Mouse (Mus musculus): Measurements from ENCODE around the gene Wdr31. TPM values are rescaled to one million over a fixed set of nuclear protein-coding genes. Genes with fewer than 3 reads are reported as not detected.
A peak's percentile ranks its signal among the peaks of the same experiment; 100 is the strongest.

The Wdr31 gene
- polyA plus RNA-seq (2016; fragmentation: Nextera tagmentation; extraction: Ambion mirVana), result 9.9 and 11.0 TPM in 2 replicates

GRCm38 (mm10) chr4:62470598-62471051 lies at the start of gene Wdr31:
Wdr31 (minus strand) TSS chr4:62470896.
- under 1% methylated on average over 30 of the region's 30 CpGs for WGBS
- DNase-seq (ENCODE audit: low spot score), result peak; percentile 89
- H3K36me3 ChIP-seq (replicated peaks), result no peaks in the 10 kb centered on the region; the same call in 1 of the 2 replicates
- no peaks in the 10 kb centered on the region; the same call in 1 of the 2 replicates for H3K27me3 ChIP-seq (replicated peaks; ENCODE audit: low read depth, poor library complexity, severe bottlenecking)
- H3K27ac ChIP-seq (replicated peaks), result peak within 1 kb of the TSS; percentile 83
- H3K9me3 ChIP-seq, result no peaks in the 10 kb centered on the region
- H3K4me1 ChIP-seq, result peaks cover 9% of the 10 kb centered on the region
- peak within 1 kb of the TSS; percentile 77 for H3K4me3 ChIP-seq

- Histone ChIP-seq H3K4me3 (peak within 1 kb of the TSS; percentile 71), H3K4me1 (peaks cover 66% of the 10 kb centered on the region), H3K27ac (replicated peaks) (peak within 1 kb of the TSS; percentile 88), H3K36me3 (replicated peaks) (peaks cover 25% of the 10 kb centered on the region), H3K9me3 (no peaks in the 10 kb centered on the region), H3K27me3 (replicated peaks; ENCODE audit: low read depth, poor library complexity, severe bottlenecking) (no peaks in the 10 kb centered on the region)
- DNase-seq (ENCODE audit: low spot score), result peak; percentile 92
- under 1% methylated on average over 37 of the region's 37 CpGs for WGBS
These were observed 49.1 kb upstream of the Wdr31 start, which contains the start of gene Alad for GRCm38 (mm10) chr4:62519849-62520233. Alad (minus strand) TSS chr4:62519918.

- Histone ChIP-seq H3K4me1 (peaks cover 62% of the 10 kb centered on the region), H3K36me3 (replicated peaks) (peaks cover 25% of the 10 kb centered on the region), H3K27me3 (replicated peaks; ENCODE audit: low read depth, poor library complexity, severe bottlenecking) (no peaks in the 10 kb centered on the region), H3K27ac (replicated peaks) (peak overlapping the region; percentile 88), H3K4me3 (peak overlapping the region; percentile 71), H3K9me3 (no peaks in the 10 kb centered on the region)
- 3% methylated on average over 26 of the region's 26 CpGs for WGBS
- no peak for DNase-seq (ENCODE audit: low spot score)
These were observed 48.6 kb upstream of the Wdr31 start for GRCm38 (mm10) chr4:62519122-62519848.

GRCm38 (mm10) chr4:62518416-62519121 lies 47.9 kb upstream of the Wdr31 start:
- 53% methylated on average over 13 of the region's 13 CpGs for WGBS
- peaks cover 27% of the 10 kb centered on the region for H3K36me3 ChIP-seq (replicated peaks)
- H3K27me3 ChIP-seq (replicated peaks; ENCODE audit: low read depth, poor library complexity, severe bottlenecking), result no peaks in the 10 kb centered on the region
- peak overlapping the region; percentile 88 for H3K27ac ChIP-seq (replicated peaks)
- no peak for DNase-seq (ENCODE audit: low spot score)
- peak overlapping the region; percentile 71 for H3K4me3 ChIP-seq
- H3K9me3 ChIP-seq, result no peaks in the 10 kb centered on the region
- H3K4me1 ChIP-seq, result peaks cover 59% of the 10 kb centered on the region

- DNase-seq (ENCODE audit: low spot score), result no peak
- 75% methylated on average over 10 of the region's 10 CpGs for WGBS
- Histone ChIP-seq H3K4me3 (peak overlapping the region; percentile 71), H3K9me3 (no peaks in the 10 kb centered on the region), H3K27ac (replicated peaks) (peak overlapping the region; percentile 48), H3K36me3 (replicated peaks) (peaks cover 27% of the 10 kb centered on the region), H3K27me3 (replicated peaks; ENCODE audit: low read depth, poor library complexity, severe bottlenecking) (no peaks in the 10 kb centered on the region), H3K4me1 (peaks cover 56% of the 10 kb centered on the region)
These were observed 47.1 kb upstream of the Wdr31 start for GRCm38 (mm10) chr4:62517538-62518415.

GRCm38 (mm10) chr4:62517046-62517445 lies 46.4 kb upstream of the Wdr31 start:
- H3K9me3 ChIP-seq, result no peaks in the 10 kb centered on the region
- 0 out of 2 replicates have a peak overlapping the region, but pooled peaks have one; percentile 71 for H3K4me3 ChIP-seq
- 91% methylated on average over 8 of the region's 8 CpGs for WGBS
- peak overlapping the region; percentile 48; the same call in 1 of the 2 replicates for H3K27ac ChIP-seq (replicated peaks)
- H3K36me3 ChIP-seq (replicated peaks), result peaks cover 27% of the 10 kb centered on the region
- no peak for DNase-seq (ENCODE audit: low spot score)
- H3K27me3 ChIP-seq (replicated peaks; ENCODE audit: low read depth, poor library complexity, severe bottlenecking), result no peaks in the 10 kb centered on the region
- peaks cover 56% of the 10 kb centered on the region for H3K4me1 ChIP-seq

GRCm38 (mm10) chr4:62516579-62516978 lies 45.9 kb upstream of the Wdr31 start:
- no peaks in the 10 kb centered on the region for H3K27me3 ChIP-seq (replicated peaks; ENCODE audit: low read depth, poor library complexity, severe bottlenecking)
- 84% methylated on average over 1 of the region's 1 CpGs for WGBS
- H3K9me3 ChIP-seq, result no peaks in the 10 kb centered on the region
- H3K36me3 ChIP-seq (replicated peaks), result peaks cover 28% of the 10 kb centered on the region
- H3K4me1 ChIP-seq, result peaks cover 56% of the 10 kb centered on the region
- H3K27ac ChIP-seq (replicated peaks), result peak overlapping the region; percentile 48; the same call in 1 of the 2 replicates
- DNase-seq (ENCODE audit: low spot score), result no peak
- H3K4me3 ChIP-seq, result peak overlapping the region; percentile 21; the same call in 1 of the 2 replicates

GRCm38 (mm10) chr4:62516079-62516478 lies 45.4 kb upstream of the Wdr31 start:
- Histone ChIP-seq H3K4me1 (peaks cover 56% of the 10 kb centered on the region), H3K36me3 (replicated peaks) (peaks cover 31% of the 10 kb centered on the region), H3K27me3 (replicated peaks; ENCODE audit: low read depth, poor library complexity, severe bottlenecking) (no peaks in the 10 kb centered on the region), H3K9me3 (no peaks in the 10 kb centered on the region), H3K4me3 (peak overlapping the region; percentile 21), H3K27ac (replicated peaks) (peak overlapping the region; percentile 70)
- DNase-seq (ENCODE audit: low spot score), result no peak
- WGBS, result 46% methylated on average over 2 of the region's 2 CpGs

GRCm38 (mm10) chr4:62515490-62515889 lies 44.8 kb upstream of the Wdr31 start:
- no peaks in the 10 kb centered on the region for H3K27me3 ChIP-seq (replicated peaks; ENCODE audit: low read depth, poor library complexity, severe bottlenecking)
- no peak for DNase-seq (ENCODE audit: low spot score)
- peaks cover 54% of the 10 kb centered on the region for H3K4me1 ChIP-seq
- H3K4me3 ChIP-seq, result peak overlapping the region; percentile 21
- peaks cover 37% of the 10 kb centered on the region for H3K36me3 ChIP-seq (replicated peaks)
- whole genome bisulfite sequencing, result 86% methylated on average over 3 of the region's 3 CpGs
- peak overlapping the region; percentile 70 for H3K27ac ChIP-seq (replicated peaks)
- no peaks in the 10 kb centered on the region for H3K9me3 ChIP-seq

- DNase-seq (ENCODE audit: low spot score), result no peak
- no peak overlapping the region for H3K27ac ChIP-seq (replicated peaks)
- 88% methylated on average over 7 of the region's 7 CpGs for WGBS
- H3K4me3 ChIP-seq, result no peak overlapping the region
- H3K36me3 ChIP-seq (replicated peaks), result peaks cover 42% of the 10 kb centered on the region
- H3K27me3 ChIP-seq (replicated peaks; ENCODE audit: low read depth, poor library complexity, severe bottlenecking), result no peaks in the 10 kb centered on the region
- H3K4me1 ChIP-seq, result peaks cover 49% of the 10 kb centered on the region
- H3K9me3 ChIP-seq, result no peaks in the 10 kb centered on the region
These were observed 44.3 kb upstream of the Wdr31 start for GRCm38 (mm10) chr4:62514995-62515394.

- DNase-seq (ENCODE audit: low spot score), result no peak
- no peak overlapping the region for H3K4me3 ChIP-seq
- H3K4me1 ChIP-seq, result peaks cover 41% of the 10 kb centered on the region
- 58% methylated on average over 11 of the region's 11 CpGs for WGBS
- H3K36me3 ChIP-seq (replicated peaks), result peaks cover 51% of the 10 kb centered on the region
- H3K9me3 ChIP-seq, result no peaks in the 10 kb centered on the region
- no peaks in the 10 kb centered on the region for H3K27me3 ChIP-seq (replicated peaks; ENCODE audit: low read depth, poor library complexity, severe bottlenecking)
- H3K27ac ChIP-seq (replicated peaks), result no peak overlapping the region
These were observed 43.4 kb upstream of the Wdr31 start for GRCm38 (mm10) chr4:62513998-62514506.

- WGBS, result 93% methylated on average over 11 of the region's 11 CpGs
- Histone ChIP-seq H3K27me3 (replicated peaks; ENCODE audit: low read depth, poor library complexity, severe bottlenecking) (no peaks in the 10 kb centered on the region), H3K9me3 (no peaks in the 10 kb centered on the region), H3K4me3 (no peak overlapping the region), H3K36me3 (replicated peaks) (peaks cover 71% of the 10 kb centered on the region), H3K27ac (replicated peaks) (no peak overlapping the region), H3K4me1 (peaks cover 5% of the 10 kb centered on the region; the same call in 1 of the 2 replicates)
- DNase-seq (ENCODE audit: low spot score), result no peak
These were observed 39.2 kb upstream of the Wdr31 start for GRCm38 (mm10) chr4:62509946-62510345.
